27 mouse cellular contexts compared by ENCODE assay signal in the genomic region with DNA sequence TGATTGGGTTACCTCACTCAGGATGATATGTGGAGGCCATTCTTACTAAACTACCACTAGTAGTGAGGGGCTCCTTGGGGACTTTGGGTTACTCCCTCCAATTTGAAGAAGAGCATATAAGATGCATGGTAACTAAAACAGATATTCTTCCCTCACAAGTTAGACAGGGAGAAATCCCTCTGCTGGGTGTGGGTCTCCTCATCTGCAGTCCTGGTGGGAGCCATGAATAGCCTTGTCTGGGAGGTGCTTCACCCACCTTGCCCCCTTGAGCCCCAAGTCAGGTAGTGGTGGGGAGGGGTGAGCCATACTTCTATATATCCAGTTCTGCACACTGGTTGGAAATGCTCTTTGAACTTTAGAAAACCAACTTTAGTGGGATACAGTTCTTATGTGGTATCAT.
"Had no signal": no experiment of that assay in that cellular context is flagged by ENCODE, and none has a peak within 500 bp of the region (broad histone marks: within the 10 kb centered on the region; RNA-seq: fewer than 3 reads in every experiment).

No protein-coding gene starts in this region.

- H3K27me3 ChIP-seq: embryonic facial prominence, embryonic 12.5 days; embryonic facial prominence, embryonic 13.5 days; embryonic facial prominence, embryonic 15.5 days; forebrain, embryonic 12.5 days; forebrain, embryonic 13.5 days; forebrain, embryonic 15.5 days had no signal

- H3K9ac ChIP-seq: embryonic facial prominence, embryonic 12.5 days; embryonic facial prominence, embryonic 13.5 days; embryonic facial prominence, embryonic 15.5 days; forebrain, embryonic 12.5 days; forebrain, embryonic 13.5 days; forebrain, embryonic 15.5 days; forebrain, postnatal 0 days had no signal

- H3K4me3 ChIP-seq: embryonic facial prominence, embryonic 10.5 days; embryonic facial prominence, embryonic 12.5 days; embryonic facial prominence, embryonic 13.5 days; embryonic facial prominence, embryonic 15.5 days; erythroblast, embryonic 14.5 days; forebrain, embryonic 10.5 days; forebrain, embryonic 12.5 days; forebrain, embryonic 13.5 days; forebrain, embryonic 15.5 days; gastrocnemius, adult 2 months; heart, adult 2 months had no signal

- H3K4me1 ChIP-seq: embryonic facial prominence, embryonic 12.5 days had no signal

- H3K27ac ChIP-seq: embryonic facial prominence, embryonic 10.5 days; embryonic facial prominence, embryonic 12.5 days; embryonic facial prominence, embryonic 13.5 days; embryonic facial prominence, embryonic 15.5 days; forebrain, embryonic 10.5 days; forebrain, embryonic 12.5 days; forebrain, embryonic 13.5 days; forebrain, embryonic 15.5 days; gastrocnemius, adult 2 months; heart, adult 2 months had no signal

- ATAC-seq: forebrain, embryonic 13.5 days; forebrain, embryonic 15.5 days; forebrain, embryonic 16.5 days; forebrain, postnatal 0 days had no signal

- DNase-seq: cerebellum, adult 2 months; cerebellum, adult 8-10 months; cerebellum, adult 9-10 months; cerebellum, adult 9-11 months; cerebellum, postnatal 10 days; cerebellum, postnatal 14 days; cerebellum, postnatal 25 days; cerebellum, postnatal 36 days; embryo, embryonic 11 days; forebrain, postnatal 0 days; gastrocnemius, adult 2 months; gastrocnemius, postnatal 10 days; gastrocnemius, postnatal 14 days; gastrocnemius, postnatal 25 days; gastrocnemius, postnatal 36 days; heart, adult 18-20 months; heart, adult 2 months had no signal

- H3K36me3 ChIP-seq: embryonic facial prominence, embryonic 10.5 days; embryonic facial prominence, embryonic 12.5 days; embryonic facial prominence, embryonic 13.5 days; embryonic facial prominence, embryonic 15.5 days; forebrain, embryonic 10.5 days; forebrain, embryonic 12.5 days; forebrain, embryonic 15.5 days had no signal

- H3K9me3 ChIP-seq: embryonic facial prominence, embryonic 10.5 days; embryonic facial prominence, embryonic 12.5 days; embryonic facial prominence, embryonic 13.5 days; embryonic facial prominence, embryonic 15.5 days; forebrain, embryonic 10.5 days; forebrain, embryonic 12.5 days; forebrain, embryonic 13.5 days; forebrain, embryonic 15.5 days had no signal

- H3K4me2 ChIP-seq: embryonic facial prominence, embryonic 12.5 days; embryonic facial prominence, embryonic 13.5 days; embryonic facial prominence, embryonic 15.5 days; forebrain, embryonic 12.5 days; forebrain, embryonic 13.5 days; forebrain, embryonic 15.5 days had no signal
